Mouse (Mus musculus) hindbrain, embryonic 14.5 days (tissue): ENCODE data around the gene Gm49352. TPM values are rescaled to one million over a fixed set of nuclear protein-coding genes. Genes with fewer than 3 reads are reported as not detected.
"Not testable (repeated sequence)": the region's sequence is repeated elsewhere in the genome, so short reads cannot be mapped to it uniquely, and the experiment has no call there.

Source experiments
- ATAC-seq: fragments of 200-750 bp; cut with Nextera tagmentation; 2 replicates; pipeline ENCODE4 v1.8.0; 2017; ENCODE audit warnings: moderate number of reproducible peaks, mild to moderate bottlenecking, moderate TSS enrichment, moderate library complexity; ENCODE audit not compliant: low FRiP score
- DNase-seq: peaks from one replicate; pipeline ENCODE4 v3.0.0-alpha.2; 2015; ENCODE audit warnings: low spot score
- H3K27ac ChIP-seq: fragments of 300-500 bp; sonication (generic); 2 replicates; pipeline ENCODE4 v1.5.1; 2014; ENCODE audit warnings: mild to moderate bottlenecking, moderate library complexity
- H3K27me3 ChIP-seq: fragments of 300-500 bp; sonication (generic); 2 replicates; pipeline ENCODE4 v1.6.1; 2014; ENCODE audit warnings: mild to moderate bottlenecking, low read length, mixed read lengths; ENCODE audit not compliant: control insufficient read depth, insufficient read depth
- H3K36me3 ChIP-seq: fragments of 300-500 bp; sonication (generic); replicated peaks from 2 replicates; pipeline ENCODE4 v1.6.1; 2014; ENCODE audit not compliant: control insufficient read depth, insufficient read depth
- H3K4me1 ChIP-seq: fragments of 300-500 bp; sonication (generic); replicated peaks from 2 replicates; pipeline ENCODE4 v1.6.1; 2014; ENCODE audit warnings: antibody characterized with exemption, low read length, mixed read lengths; ENCODE audit not compliant: control insufficient read depth, insufficient read depth
- H3K4me2 ChIP-seq: fragments of 300-500 bp; sonication (generic); replicated peaks from 2 replicates; pipeline ENCODE4 v1.6.1; 2014; ENCODE audit warnings: mild to moderate bottlenecking, moderate library complexity
- H3K4me3 ChIP-seq: fragments of 300-500 bp; sonication (generic); replicated peaks from 2 replicates; pipeline ENCODE4 v1.5.1; 2014; ENCODE audit warnings: mild to moderate bottlenecking, low read length
- H3K9ac ChIP-seq: fragments of 300-500 bp; sonication (generic); 2 replicates; pipeline ENCODE4 v1.6.1; 2014
- H3K9me3 ChIP-seq: fragments of 300-500 bp; sonication (generic); 2 replicates; pipeline ENCODE4 v1.6.1; 2016; ENCODE audit warnings: low read length; ENCODE audit not compliant: control insufficient read depth
- WGBS: fragments of 180-500 bp; shearing (Covaris S2); extraction: QIAGEN DNeasy Blood & Tissue Kit; methylation state at CpG from one replicate; pipeline ENCODE4 v1.1.7; 2014; 5-methylcytosine and 5-hydroxymethylcytosine counted together
- polyA plus RNA-seq: library from polyadenylated mRNA; unstranded; fragments of >200 nt; fragmentation: Nextera tagmentation; extraction: Ambion mirVana; gene quantifications from 2 replicates; pipeline ENCODE4 v1.2.1, GENCODE M21; 2014

Gene Gm49352
- polyA plus RNA-seq = not detected in 2 replicates

DNA sequence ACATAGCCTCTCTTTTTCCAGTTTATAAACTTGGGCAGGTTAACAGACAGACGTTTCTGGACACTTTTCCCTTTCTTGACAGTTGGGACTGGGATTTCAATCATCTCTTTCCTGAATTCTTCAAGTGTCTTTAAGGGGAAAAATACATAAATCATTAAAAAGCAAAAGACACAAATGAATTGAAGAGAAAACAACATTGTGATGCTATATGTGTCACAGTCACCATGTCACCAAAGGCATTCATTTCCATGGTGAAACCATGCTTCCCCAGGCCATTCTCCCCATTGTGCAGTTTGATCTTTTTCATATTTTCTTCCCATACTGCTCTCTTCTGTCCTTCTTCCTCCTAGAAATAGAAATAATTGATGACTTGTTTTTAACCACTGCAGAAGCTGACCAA is at the start of gene Gm49352:
Gene Gm49352 (minus strand): TSS at position 101 of the 400 bp plus-strand sequence.
- H3K4me3 ChIP-seq, H3K9ac ChIP-seq, H3K27ac ChIP-seq, DNase-seq, H3K4me2 ChIP-seq, H3K36me3 ChIP-seq, ATAC-seq, H3K27me3 ChIP-seq, H3K4me1 ChIP-seq: not testable (repeated sequence)
- H3K9me3 ChIP-seq = peaks cover 62% of the 10 kb centered on the region
- WGBS = 40% methylated on average over 1 of the region's 1 CpGs

DNA sequence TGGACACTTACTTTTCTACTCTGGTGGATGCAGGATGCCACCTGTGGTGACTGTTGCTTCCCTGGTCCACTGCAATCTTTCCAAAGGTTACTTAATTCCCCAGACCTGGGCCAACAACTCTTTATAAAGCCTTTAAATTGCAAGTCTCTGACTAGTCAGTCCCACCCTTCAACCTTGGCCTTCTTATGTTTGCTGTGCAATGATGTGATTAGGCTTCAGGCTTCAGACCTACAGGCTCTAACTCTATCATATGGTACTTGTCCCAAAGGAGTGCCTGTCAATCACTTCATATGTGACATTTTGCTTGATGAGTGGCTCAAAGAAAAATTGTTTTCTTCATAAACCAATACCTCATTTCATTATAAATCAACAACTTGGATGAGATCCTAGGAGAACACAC is 2.1 kb upstream of the Gm49352 start, which contains the start of gene Cts3:
Gene Cts3 (minus strand): TSS at position 101 of the 400 bp plus-strand sequence.
- peaks cover 54% of the 10 kb centered on the region for H3K9me3 ChIP-seq
- H3K4me1 ChIP-seq = no peaks in the 10 kb centered on the region
- ATAC-seq (no peak), DNase-seq (no peak)
- H3K4me2 ChIP-seq = no peak within 1 kb of the TSS
- no peak within 1 kb of the TSS for H3K9ac ChIP-seq
- H3K4me3 ChIP-seq = no peak within 1 kb of the TSS
- no peaks in the 10 kb centered on the region for H3K27me3 ChIP-seq
- no peak within 1 kb of the TSS for H3K27ac ChIP-seq
- H3K36me3 ChIP-seq = no peaks in the 10 kb centered on the region

DNA sequence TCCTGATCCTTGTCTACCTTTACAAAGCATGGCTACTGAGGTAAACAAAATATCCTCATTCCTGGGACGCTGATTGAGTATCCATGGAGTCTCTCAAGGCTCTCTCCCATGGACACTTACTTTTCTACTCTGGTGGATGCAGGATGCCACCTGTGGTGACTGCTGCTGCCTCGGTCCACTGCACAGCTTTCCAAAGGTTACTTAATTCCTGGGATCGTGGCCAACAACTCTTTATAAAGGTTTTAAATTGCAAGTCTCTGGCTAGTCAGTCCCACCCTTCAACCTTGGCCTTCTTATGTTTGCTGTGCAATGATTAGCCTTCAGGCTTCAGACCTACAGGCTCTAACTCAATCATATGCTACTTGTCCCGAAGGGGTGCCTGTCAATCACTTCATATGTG is 26.3 kb downstream of the Gm49352 start, which contains the start of gene Ctsm:
Gene Ctsm (minus strand): TSS at position 209 of the 400 bp plus-strand sequence.
- H3K4me2 ChIP-seq = no peak within 1 kb of the TSS
- H3K9ac ChIP-seq = no peak within 1 kb of the TSS
- 69% methylated on average over 4 of the region's 4 CpGs for WGBS
- H3K27ac ChIP-seq = no peak within 1 kb of the TSS
- H3K27me3 ChIP-seq = no peaks in the 10 kb centered on the region
- DNase-seq (no peak), ATAC-seq (no peak)
- peaks cover 39% of the 10 kb centered on the region for H3K9me3 ChIP-seq
- H3K4me1 ChIP-seq = no peaks in the 10 kb centered on the region
- no peak within 1 kb of the TSS for H3K4me3 ChIP-seq
- no peaks in the 10 kb centered on the region for H3K36me3 ChIP-seq

Other genes with a start within 250 kb of the Gm49352 start
- not detected in 2 replicates for gene Cts7, start 210.0 kb downstream of the Gm49352 start, polyA plus RNA-seq
- gene Ctsm, start 26.3 kb downstream of the Gm49352 start, polyA plus RNA-seq = not detected in 2 replicates
- not detected in 2 replicates for gene Cts3, start 2.0 kb upstream of the Gm49352 start, polyA plus RNA-seq